Mouse (Mus musculus): ENCODE data around the gene Olfr91. TPM values are rescaled to one million over a fixed set of nuclear protein-coding genes. Genes with fewer than 3 reads are reported as not detected.

Gene Olfr91
- polyA plus RNA-seq, 1 experiment, result 0.22 TPM

- H3K4me3 ChIP-seq (ENCODE audit: control insufficient read depth, low read depth, low read length), result no peak overlapping the region
- H3K36me3 ChIP-seq (ENCODE audit: control insufficient read depth, insufficient read depth, low read length), result no peaks in the 10 kb centered on the region
- H3K27ac ChIP-seq (ENCODE audit: control insufficient read depth, insufficient read depth, low read depth, low read length), result no peak overlapping the region
- no peaks in the 10 kb centered on the region for H3K4me1 ChIP-seq (ENCODE audit: control insufficient read depth, insufficient read depth, low read length)
- no peak for TF ChIP-seq CTCF (IDR thresholded peaks at IDR 0.05; ENCODE audit: control insufficient read depth, insufficient read depth, insufficient replicate concordance, low read depth, low read length)
- no peak for TF ChIP-seq POLR2A (IDR thresholded peaks at IDR 0.05; ENCODE audit: control insufficient read depth, low read depth, low read length)
- H3K27me3 ChIP-seq (ENCODE audit: control insufficient read depth, insufficient read depth, low read length), result no peaks in the 10 kb centered on the region
Observed at GRCm38 (mm10) chr17:37072080-37072729, 25.9 kb downstream of the Olfr91 start.

- no peak overlapping the region for H3K27ac ChIP-seq (ENCODE audit: control insufficient read depth, insufficient read depth, low read depth, low read length)
- H3K4me1 ChIP-seq (ENCODE audit: control insufficient read depth, insufficient read depth, low read length), result no peaks in the 10 kb centered on the region
- H3K36me3 ChIP-seq (ENCODE audit: control insufficient read depth, insufficient read depth, low read length), result no peaks in the 10 kb centered on the region
- no peak overlapping the region for H3K4me3 ChIP-seq (ENCODE audit: control insufficient read depth, low read depth, low read length)
- H3K27me3 ChIP-seq (ENCODE audit: control insufficient read depth, insufficient read depth, low read length), result no peaks in the 10 kb centered on the region
- TF ChIP-seq CTCF (IDR thresholded peaks at IDR 0.05; ENCODE audit: control insufficient read depth, insufficient read depth, insufficient replicate concordance, low read depth, low read length), result no peak
- TF ChIP-seq POLR2A (IDR thresholded peaks at IDR 0.05; ENCODE audit: control insufficient read depth, low read depth, low read length), result no peak
Observed at GRCm38 (mm10) chr17:37070121-37070520, 28.0 kb downstream of the Olfr91 start.

- TF ChIP-seq CTCF (IDR thresholded peaks at IDR 0.05; ENCODE audit: control insufficient read depth, insufficient read depth, insufficient replicate concordance, low read depth, low read length), result no peak
- TF ChIP-seq POLR2A (IDR thresholded peaks at IDR 0.05; ENCODE audit: control insufficient read depth, low read depth, low read length), result no peak
- no peaks in the 10 kb centered on the region for H3K4me1 ChIP-seq (ENCODE audit: control insufficient read depth, insufficient read depth, low read length)
- H3K27ac ChIP-seq (ENCODE audit: control insufficient read depth, insufficient read depth, low read depth, low read length), result no peak overlapping the region
- H3K4me3 ChIP-seq (ENCODE audit: control insufficient read depth, low read depth, low read length), result no peak overlapping the region
- no peaks in the 10 kb centered on the region for H3K27me3 ChIP-seq (ENCODE audit: control insufficient read depth, insufficient read depth, low read length)
- no peaks in the 10 kb centered on the region for H3K36me3 ChIP-seq (ENCODE audit: control insufficient read depth, insufficient read depth, low read length)
Observed at GRCm38 (mm10) chr17:37067861-37068260, 30.2 kb downstream of the Olfr91 start.

- Histone ChIP-seq H3K27ac (ENCODE audit: control insufficient read depth, insufficient read depth, low read depth, low read length) (no peak overlapping the region), H3K4me1 (ENCODE audit: control insufficient read depth, insufficient read depth, low read length) (no peaks in the 10 kb centered on the region), H3K4me3 (ENCODE audit: control insufficient read depth, low read depth, low read length) (no peak overlapping the region), H3K36me3 (ENCODE audit: control insufficient read depth, insufficient read depth, low read length) (no peaks in the 10 kb centered on the region), H3K27me3 (ENCODE audit: control insufficient read depth, insufficient read depth, low read length) (no peaks in the 10 kb centered on the region)
- TF ChIP-seq CTCF (IDR thresholded peaks at IDR 0.05; ENCODE audit: control insufficient read depth, insufficient read depth, insufficient replicate concordance, low read depth, low read length), result no peak
Observed at GRCm38 (mm10) chr17:37065993-37066392, 32.1 kb downstream of the Olfr91 start.

- Histone ChIP-seq H3K4me3 (ENCODE audit: control insufficient read depth, low read depth, low read length) (no peak overlapping the region), H3K27ac (ENCODE audit: control insufficient read depth, insufficient read depth, low read depth, low read length) (no peak overlapping the region), H3K27me3 (ENCODE audit: control insufficient read depth, insufficient read depth, low read length) (no peaks in the 10 kb centered on the region), H3K36me3 (ENCODE audit: control insufficient read depth, insufficient read depth, low read length) (no peaks in the 10 kb centered on the region), H3K4me1 (ENCODE audit: control insufficient read depth, insufficient read depth, low read length) (no peaks in the 10 kb centered on the region)
- no peak for TF ChIP-seq POLR2A (IDR thresholded peaks at IDR 0.05; ENCODE audit: control insufficient read depth, low read depth, low read length)
- no peak for TF ChIP-seq CTCF (IDR thresholded peaks at IDR 0.05; ENCODE audit: control insufficient read depth, insufficient read depth, insufficient replicate concordance, low read depth, low read length)
Observed at GRCm38 (mm10) chr17:37063686-37064495, 34.2 kb downstream of the Olfr91 start.

- no peaks in the 10 kb centered on the region for H3K27me3 ChIP-seq (ENCODE audit: control insufficient read depth, insufficient read depth, low read length)
- no peaks in the 10 kb centered on the region for H3K4me1 ChIP-seq (ENCODE audit: control insufficient read depth, insufficient read depth, low read length)
- TF ChIP-seq CTCF (IDR thresholded peaks at IDR 0.05; ENCODE audit: control insufficient read depth, insufficient read depth, insufficient replicate concordance, low read depth, low read length), result no peak
- TF ChIP-seq POLR2A (IDR thresholded peaks at IDR 0.05; ENCODE audit: control insufficient read depth, low read depth, low read length), result no peak
- H3K27ac ChIP-seq (ENCODE audit: control insufficient read depth, insufficient read depth, low read depth, low read length), result no peak overlapping the region
- no peaks in the 10 kb centered on the region for H3K36me3 ChIP-seq (ENCODE audit: control insufficient read depth, insufficient read depth, low read length)
- no peak overlapping the region for H3K4me3 ChIP-seq (ENCODE audit: control insufficient read depth, low read depth, low read length)
Observed at GRCm38 (mm10) chr17:37063063-37063462, 35.0 kb downstream of the Olfr91 start.

- Histone ChIP-seq H3K4me1 (ENCODE audit: control insufficient read depth, insufficient read depth, low read length) (no peaks in the 10 kb centered on the region), H3K27me3 (ENCODE audit: control insufficient read depth, insufficient read depth, low read length) (no peaks in the 10 kb centered on the region), H3K27ac (ENCODE audit: control insufficient read depth, insufficient read depth, low read depth, low read length) (no peak overlapping the region), H3K4me3 (ENCODE audit: control insufficient read depth, low read depth, low read length) (no peak overlapping the region), H3K36me3 (ENCODE audit: control insufficient read depth, insufficient read depth, low read length) (no peaks in the 10 kb centered on the region)
- TF ChIP-seq POLR2A (IDR thresholded peaks at IDR 0.05; ENCODE audit: control insufficient read depth, low read depth, low read length) (no peak), CTCF (IDR thresholded peaks at IDR 0.05; ENCODE audit: control insufficient read depth, insufficient read depth, insufficient replicate concordance, low read depth, low read length) (no peak)
Observed at GRCm38 (mm10) chr17:37062101-37062641, 35.9 kb downstream of the Olfr91 start.

Data from testis, adult 2 months (tissue).